Mouse (Mus musculus): ENCODE measurements at regions not wholly inside any gene's neighbourhood (a gene's known extent, or its start where the extent isn't known, plus 50 kb on each side); places are given as distances from the start of the nearest gene placed in this dataset.

DNA sequence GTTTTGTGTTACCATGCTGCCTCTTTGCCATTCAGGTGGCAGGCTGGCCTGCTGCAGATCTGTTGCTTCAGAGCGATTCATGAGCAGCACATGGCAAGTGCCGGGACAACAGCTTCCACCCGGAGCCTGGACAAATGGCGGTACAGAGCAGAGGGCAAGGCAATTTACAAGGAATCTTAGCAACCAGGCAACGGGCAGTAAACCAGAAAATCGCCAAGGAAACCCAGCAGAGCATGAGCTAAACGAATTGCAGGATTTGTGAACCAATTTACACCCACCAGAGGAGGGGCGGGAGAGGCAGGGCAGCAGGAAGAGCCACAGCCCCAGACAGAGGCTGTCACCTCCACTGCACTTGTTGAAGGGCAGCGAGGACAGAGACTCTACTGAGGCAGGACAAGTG is 60.5 kb upstream of the Loxl4 start:
- DNase-seq (ENCODE audit: low spot score), result no peak

GRCm38 (mm10) chr19:42669886-42670285 is 57.3 kb upstream of the Loxl4 start:
- no peak for DNase-seq (ENCODE audit: low spot score)

GRCm38 (mm10) chr19:42668385-42669098 is 55.9 kb upstream of the Loxl4 start:
- peak; percentile 34 for DNase-seq (ENCODE audit: low spot score)

DNA sequence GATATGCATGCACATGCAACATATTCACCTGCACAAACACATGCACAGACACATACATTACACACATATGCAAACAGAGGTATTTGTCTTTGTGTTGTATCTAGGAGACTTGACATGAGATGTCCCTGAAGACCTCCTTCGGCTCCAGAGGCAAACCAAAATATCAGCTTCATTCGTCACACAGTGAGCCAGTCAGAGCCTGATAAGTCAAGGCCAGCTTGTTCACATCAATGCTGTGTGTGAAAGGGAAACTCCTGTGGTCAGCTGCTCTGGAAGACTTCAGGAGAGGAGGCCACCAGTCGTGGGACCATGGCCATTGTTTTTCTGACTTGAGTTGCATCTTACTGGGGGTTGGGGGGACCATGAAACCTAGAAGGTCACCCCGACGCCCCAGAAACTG is 54.3 kb upstream of the Loxl4 start:
- DNase-seq (ENCODE audit: low spot score), result no peak
